Mouse (Mus musculus): ENCODE results near the gene Fancg. TPM values are rescaled to one million over a fixed set of nuclear protein-coding genes. Genes with fewer than 3 reads are reported as not detected.

Fancg gene
- 11.0 and 11.5 TPM in 2 replicates for polyA plus RNA-seq (2014; fragmentation: Nextera tagmentation; extraction: Ambion mirVana)

- 2% methylated on average over 37 of the region's 37 CpGs for WGBS (ENCODE audit: insufficient replicate concordance)
These were observed at the start of gene Fancg for GRCm38 (mm10) chr4:43010161-43011038. TSS of gene Fancg (minus strand) at chr4:43010506.

DNA sequence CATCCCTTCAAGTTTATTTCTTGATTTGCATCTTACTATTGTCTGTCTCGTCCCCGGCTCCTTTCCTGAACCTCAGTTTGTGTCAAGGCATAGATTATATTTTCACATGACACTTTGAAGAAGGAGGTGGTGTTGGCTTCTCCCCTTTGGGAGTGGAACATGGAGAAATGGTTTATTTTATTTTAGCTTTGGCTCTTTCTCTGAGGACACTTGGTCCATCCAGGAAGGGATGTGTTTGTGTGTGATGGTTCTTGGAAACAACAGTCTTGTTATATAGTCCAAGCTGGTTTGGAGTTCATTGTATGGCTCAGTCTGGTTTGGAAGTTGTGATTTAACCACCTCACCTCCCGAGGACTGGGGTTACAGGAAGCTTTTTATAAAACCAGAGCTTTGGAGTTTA, 49.4 kb upstream of the Fancg start:
- Histone ChIP-seq H3K4me3 (ENCODE audit: low read depth, low read length) (peak overlapping the region; percentile 72), H3K36me3 (ENCODE audit: control insufficient read depth, insufficient read depth, low read length) (no peaks in the 10 kb centered on the region), H3K9me3 (replicated peaks; ENCODE audit: control insufficient read depth, low read length) (no peaks in the 10 kb centered on the region), H3K4me1 (ENCODE audit: control insufficient read depth, insufficient read depth, low read length) (no peaks in the 10 kb centered on the region; the same call in 1 of the 2 replicates), H3K27ac (ENCODE audit: low read depth, low read length) (no peak overlapping the region), H3K4me2 (peak overlapping the region; percentile 87), H3K9ac (ENCODE audit: low read depth, low read length) (peak overlapping the region; percentile 81), H3K27me3 (ENCODE audit: control insufficient read depth, insufficient read depth, low read length) (no peaks in the 10 kb centered on the region)
- ATAC-seq (replicated peaks; ENCODE audit: insufficient number of reproducible peaks, low FRiP score, low TSS enrichment): no peak
- 47% methylated on average over 3 of the region's 3 CpGs for WGBS (ENCODE audit: insufficient replicate concordance)

More at GRCm38 (mm10) chr4:43010161-43011038, at the start of gene Fancg:
- Histone ChIP-seq H3K36me3 (ENCODE audit: control insufficient read depth, insufficient read depth, low read length) (no peaks in the 10 kb centered on the region), H3K9me3 (replicated peaks; ENCODE audit: control insufficient read depth, low read length) (no peaks in the 10 kb centered on the region), H3K27me3 (ENCODE audit: control insufficient read depth, insufficient read depth, low read length) (no peaks in the 10 kb centered on the region), H3K27ac (ENCODE audit: low read depth, low read length) (peak within 1 kb of the TSS; percentile 46), H3K4me3 (ENCODE audit: low read depth, low read length) (peak within 1 kb of the TSS; percentile 71), H3K4me1 (ENCODE audit: control insufficient read depth, insufficient read depth, low read length) (peaks cover 7% of the 10 kb centered on the region; the same call in 1 of the 2 replicates), H3K9ac (ENCODE audit: low read depth, low read length) (peak within 1 kb of the TSS; percentile 76), H3K4me2 (peak within 1 kb of the TSS; percentile 78)
- ATAC-seq (replicated peaks; ENCODE audit: insufficient number of reproducible peaks, low FRiP score, low TSS enrichment): peak; percentile 83

- Histone ChIP-seq H3K4me2 (peak within 1 kb of the TSS; percentile 87), H3K36me3 (ENCODE audit: control insufficient read depth, insufficient read depth, low read length) (no peaks in the 10 kb centered on the region), H3K9me3 (replicated peaks; ENCODE audit: control insufficient read depth, low read length) (no peaks in the 10 kb centered on the region), H3K27me3 (ENCODE audit: control insufficient read depth, insufficient read depth, low read length) (no peaks in the 10 kb centered on the region), H3K4me3 (ENCODE audit: low read depth, low read length) (peak within 1 kb of the TSS; percentile 72), H3K4me1 (ENCODE audit: control insufficient read depth, insufficient read depth, low read length) (no peaks in the 10 kb centered on the region; the same call in 1 of the 2 replicates), H3K27ac (ENCODE audit: low read depth, low read length) (peak within 1 kb of the TSS; percentile 73), H3K9ac (ENCODE audit: low read depth, low read length) (peak within 1 kb of the TSS; percentile 81)
- ATAC-seq (replicated peaks; ENCODE audit: insufficient number of reproducible peaks, low FRiP score, low TSS enrichment): peak; percentile 95
- WGBS (ENCODE audit: insufficient replicate concordance): under 1% methylated on average over 80 of the region's 90 CpGs
These were observed 48.7 kb upstream of the Fancg start, which contains the start of gene Unc13b for GRCm38 (mm10) chr4:43058753-43059654. TSS of gene Unc13b (plus strand) at chr4:43058953.

GRCm38 (mm10) chr4:43058392-43058752, 48.1 kb upstream of the Fancg start:
- WGBS (ENCODE audit: insufficient replicate concordance): 29% methylated on average over 8 of the region's 8 CpGs

DNA sequence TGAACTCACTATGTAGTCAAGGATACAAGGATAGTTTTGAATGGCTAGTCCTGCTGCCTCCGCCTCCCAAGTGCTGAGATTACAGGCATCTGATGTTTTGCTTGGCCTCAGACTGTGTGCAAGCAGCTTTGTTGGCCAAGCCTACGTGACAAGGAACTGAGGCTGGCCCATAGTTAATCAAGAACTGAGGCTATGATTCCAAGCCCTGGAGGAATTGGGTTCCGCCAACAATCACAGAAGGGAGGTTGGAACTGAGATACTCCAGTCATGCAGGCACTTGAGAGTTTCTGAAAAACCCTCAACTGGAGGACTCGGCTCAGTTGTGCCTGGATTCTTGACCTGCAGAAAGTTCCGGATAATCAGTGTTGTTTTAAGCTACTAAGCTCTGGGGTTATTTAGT, 47.3 kb upstream of the Fancg start:
- Histone ChIP-seq H3K27ac (ENCODE audit: low read depth, low read length) (no peak overlapping the region), H3K4me1 (ENCODE audit: control insufficient read depth, insufficient read depth, low read length) (no peaks in the 10 kb centered on the region; the same call in 1 of the 2 replicates), H3K9me3 (replicated peaks; ENCODE audit: control insufficient read depth, low read length) (no peaks in the 10 kb centered on the region), H3K36me3 (ENCODE audit: control insufficient read depth, insufficient read depth, low read length) (no peaks in the 10 kb centered on the region), H3K4me3 (ENCODE audit: low read depth, low read length) (no peak overlapping the region), H3K9ac (ENCODE audit: low read depth, low read length) (no peak overlapping the region), H3K4me2 (no peak overlapping the region), H3K27me3 (ENCODE audit: control insufficient read depth, insufficient read depth, low read length) (no peaks in the 10 kb centered on the region)
- 83% methylated on average over 5 of the region's 5 CpGs for WGBS (ENCODE audit: insufficient replicate concordance)
- no peak for ATAC-seq (replicated peaks; ENCODE audit: insufficient number of reproducible peaks, low FRiP score, low TSS enrichment)

More at GRCm38 (mm10) chr4:43058392-43058752, 48.1 kb upstream of the Fancg start:
- Histone ChIP-seq H3K27ac (ENCODE audit: low read depth, low read length) (no peak overlapping the region), H3K9me3 (replicated peaks; ENCODE audit: control insufficient read depth, low read length) (no peaks in the 10 kb centered on the region), H3K4me3 (ENCODE audit: low read depth, low read length) (peak overlapping the region; percentile 72), H3K36me3 (ENCODE audit: control insufficient read depth, insufficient read depth, low read length) (no peaks in the 10 kb centered on the region), H3K4me1 (ENCODE audit: control insufficient read depth, insufficient read depth, low read length) (no peaks in the 10 kb centered on the region; the same call in 1 of the 2 replicates), H3K4me2 (peak overlapping the region; percentile 87), H3K9ac (ENCODE audit: low read depth, low read length) (no peak overlapping the region), H3K27me3 (ENCODE audit: control insufficient read depth, insufficient read depth, low read length) (no peaks in the 10 kb centered on the region)
- no peak for ATAC-seq (replicated peaks; ENCODE audit: insufficient number of reproducible peaks, low FRiP score, low TSS enrichment)

- no peaks in the 10 kb centered on the region for H3K9me3 ChIP-seq (replicated peaks; ENCODE audit: control insufficient read depth, low read length)
- H3K9ac ChIP-seq (ENCODE audit: low read depth, low read length): no peak overlapping the region
- no peaks in the 10 kb centered on the region for H3K4me1 ChIP-seq (ENCODE audit: control insufficient read depth, insufficient read depth, low read length)
- H3K27me3 ChIP-seq (ENCODE audit: control insufficient read depth, insufficient read depth, low read length): no peaks in the 10 kb centered on the region
- H3K4me3 ChIP-seq (ENCODE audit: low read depth, low read length): no peak overlapping the region
- no peak for ATAC-seq (replicated peaks; ENCODE audit: insufficient number of reproducible peaks, low FRiP score, low TSS enrichment)
- H3K36me3 ChIP-seq (ENCODE audit: control insufficient read depth, insufficient read depth, low read length): no peaks in the 10 kb centered on the region
- 7% methylated on average over 4 of the region's 4 CpGs for WGBS (ENCODE audit: insufficient replicate concordance)
- no peak overlapping the region for H3K4me2 ChIP-seq
- no peak overlapping the region for H3K27ac ChIP-seq (ENCODE audit: low read depth, low read length)
These were observed 42.3 kb upstream of the Fancg start for GRCm38 (mm10) chr4:43052627-43053026.

DNA sequence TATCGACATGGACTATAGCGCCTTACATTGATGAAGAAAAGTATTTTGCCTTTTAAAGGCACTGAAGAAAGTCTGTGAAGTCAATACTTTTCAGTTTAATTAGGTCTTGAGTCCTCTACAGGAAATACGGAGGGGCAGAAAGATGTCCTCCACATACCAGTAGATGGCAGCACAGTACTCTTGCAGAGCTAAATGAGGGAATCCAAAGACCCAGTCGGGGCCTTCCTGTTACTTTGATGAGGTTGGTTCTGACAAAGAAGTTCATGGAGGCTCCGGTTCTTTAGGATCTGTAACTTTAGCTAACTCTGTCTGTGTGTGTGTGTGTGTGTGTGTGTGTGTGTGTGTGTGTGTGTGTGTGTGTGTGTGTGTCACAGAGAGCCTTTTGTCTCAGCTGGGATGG, 36.9 kb upstream of the Fancg start:
- Histone ChIP-seq H3K9me3 (replicated peaks; ENCODE audit: control insufficient read depth, low read length) (no peaks in the 10 kb centered on the region), H3K27me3 (ENCODE audit: control insufficient read depth, insufficient read depth, low read length) (no peaks in the 10 kb centered on the region), H3K36me3 (ENCODE audit: control insufficient read depth, insufficient read depth, low read length) (no peaks in the 10 kb centered on the region), H3K27ac (ENCODE audit: low read depth, low read length) (no peak overlapping the region), H3K9ac (ENCODE audit: low read depth, low read length) (no peak overlapping the region), H3K4me3 (ENCODE audit: low read depth, low read length) (no peak overlapping the region), H3K4me2 (0 out of 2 replicates have a peak overlapping the region, but pooled peaks have one; percentile 7), H3K4me1 (ENCODE audit: control insufficient read depth, insufficient read depth, low read length) (peaks cover 14% of the 10 kb centered on the region)
- WGBS (ENCODE audit: insufficient replicate concordance): 8% methylated on average over 5 of the region's 5 CpGs
- ATAC-seq (replicated peaks; ENCODE audit: insufficient number of reproducible peaks, low FRiP score, low TSS enrichment): no peak

GRCm38 (mm10) chr4:43046607-43047006, 36.3 kb upstream of the Fancg start:
- no peaks in the 10 kb centered on the region for H3K9me3 ChIP-seq (replicated peaks; ENCODE audit: control insufficient read depth, low read length)
- no peak for ATAC-seq (replicated peaks; ENCODE audit: insufficient number of reproducible peaks, low FRiP score, low TSS enrichment)
- no peaks in the 10 kb centered on the region for H3K27me3 ChIP-seq (ENCODE audit: control insufficient read depth, insufficient read depth, low read length)
- H3K36me3 ChIP-seq (ENCODE audit: control insufficient read depth, insufficient read depth, low read length): no peaks in the 10 kb centered on the region
- WGBS (ENCODE audit: insufficient replicate concordance): 59% methylated on average over 5 of the region's 5 CpGs
- H3K27ac ChIP-seq (ENCODE audit: low read depth, low read length): no peak overlapping the region
- peaks cover 14% of the 10 kb centered on the region for H3K4me1 ChIP-seq (ENCODE audit: control insufficient read depth, insufficient read depth, low read length)
- no peak overlapping the region for H3K9ac ChIP-seq (ENCODE audit: low read depth, low read length)
- H3K4me3 ChIP-seq (ENCODE audit: low read depth, low read length): no peak overlapping the region
- no peak overlapping the region; the same call in 1 of the 2 replicates for H3K4me2 ChIP-seq

Measured in heart, embryonic 11.5 days (tissue).